Mouse (Mus musculus) CH12.LX (cell line): ENCODE measurements at regions not wholly inside any gene's neighbourhood (a gene's known extent, or its start where the extent isn't known, plus 50 kb on each side); places are given as distances from the start of the nearest gene placed in this dataset.

Source experiments
- DNase-seq: peaks from one replicate; pipeline ENCODE4 v3.0.0-alpha.2; 2013; ENCODE audit errors: extremely low read depth
- H3K27ac ChIP-seq: 2 replicates; pipeline ENCODE4 v1.5.1; 2012; ENCODE audit warnings: low read depth, mild to moderate bottlenecking, control low read depth, moderate library complexity; ENCODE audit not compliant: insufficient read depth
- H3K27me3 ChIP-seq: replicated peaks from 2 replicates; pipeline ENCODE3; 2012; ENCODE audit warnings: inconsistent platforms
- H3K36me3 ChIP-seq, 2 experiments: replicated peaks in 1 of 2; 2 replicates each; pipeline versions ENCODE3 to v1.6.1; 2012; ENCODE audit warnings: inconsistent platforms in 1 of 2, low read length in 1 of 2, mild to moderate bottlenecking in 1 of 2, mixed read lengths in 1 of 2, moderate library complexity in 1 of 2; ENCODE audit not compliant: control insufficient read depth in 1 of 2, insufficient read depth in 1 of 2
- H3K4me1 ChIP-seq, 2 experiments: 2 replicates each; pipeline ENCODE4 v1.6.1; 2012; ENCODE audit warnings: inconsistent platforms in 1 of 2, moderate library complexity in 1 of 2; ENCODE audit not compliant: insufficient read depth in 2 of 2, control insufficient read depth in 1 of 2
- H3K4me2 ChIP-seq: 2 replicates; pipeline ENCODE4 v1.6.1; 2012; ENCODE audit warnings: low read depth, mild to moderate bottlenecking, control low read depth; ENCODE audit not compliant: poor library complexity, insufficient read depth, severe bottlenecking
- H3K4me3 ChIP-seq, 3 experiments: fragments of 150-350 bp in 1 of 3; sonication (generic) in 1 of 3; replicated peaks in 1 of 3; 2 replicates each; pipeline versions ENCODE3 to v1.5.1; 2011 to 2012; ENCODE audit warnings: low read depth in 2 of 3, low read length in 2 of 3, mild to moderate bottlenecking in 2 of 3, moderate library complexity in 2 of 3, control low read depth in 1 of 3, improper control_type of control experiment in 1 of 3, inconsistent platforms in 1 of 3, mixed read lengths in 1 of 3; ENCODE audit not compliant: poor library complexity in 1 of 3
- H3K79me2 ChIP-seq: replicated peaks from 2 replicates; pipeline ENCODE4 v1.6.1; 2012; ENCODE audit warnings: mild to moderate bottlenecking, moderate library complexity; ENCODE audit not compliant: control insufficient read depth, poor library complexity, insufficient read depth, severe bottlenecking; ENCODE audit errors: extremely low read depth
- H3K9ac ChIP-seq: 2 replicates; pipeline ENCODE4 v1.6.1; 2012; ENCODE audit warnings: low read depth, mild to moderate bottlenecking, control low read depth, moderate library complexity; ENCODE audit not compliant: insufficient read depth
- H3K9me3 ChIP-seq: replicated peaks from 2 replicates; pipeline ENCODE3; 2012; ENCODE audit warnings: low read length, inconsistent platforms, mixed read lengths
- BHLHE40 ChIP-seq: IDR thresholded peaks from 2 replicates; pipeline ENCODE4 v1.6.1; 2011; ENCODE audit warnings: mild to moderate bottlenecking, low read depth, low read length, improper control_type of control experiment
- CHD2 ChIP-seq: IDR thresholded peaks from 2 replicates; pipeline ENCODE4 v1.6.1; 2011; ENCODE audit warnings: low read length, improper control_type of control experiment
- CTCF ChIP-seq, 2 experiments: IDR thresholded peaks in 1 of 2; conservative IDR thresholded peaks in 1 of 2; 2 replicates each; pipeline ENCODE4 v1.5.1; 2011 to 2012; ENCODE audit warnings: low read depth in 2 of 2, low read length in 2 of 2, improper control_type of control experiment in 1 of 2, inconsistent platforms in 1 of 2, mild to moderate bottlenecking in 1 of 2, moderate library complexity in 1 of 2
- E2F4 ChIP-seq: IDR thresholded peaks from 2 replicates; pipeline ENCODE4 v1.6.1; 2011; ENCODE audit warnings: low read depth, low read length, improper control_type of control experiment; ENCODE audit not compliant: insufficient replicate concordance
- ELF1 ChIP-seq: IDR thresholded peaks from 2 replicates; pipeline ENCODE4 v1.6.1; 2014; ENCODE audit warnings: low read depth, mild to moderate bottlenecking, inconsistent platforms, low read length, improper control_type of control experiment
- EP300 ChIP-seq: IDR thresholded peaks from 2 replicates; pipeline ENCODE4 v1.6.1; 2011; ENCODE audit warnings: low read length, improper control_type of control experiment
- HCFC1 ChIP-seq: IDR thresholded peaks from 2 replicates; pipeline ENCODE4 v1.6.1; 2012; ENCODE audit warnings: low read depth, mild to moderate bottlenecking, inconsistent platforms, low read length, improper control_type of control experiment
- IRF4 ChIP-seq: IDR thresholded peaks from 2 replicates; pipeline ENCODE4 v1.6.1; 2014; ENCODE audit warnings: low read depth, mild to moderate bottlenecking, inconsistent platforms, low read length, improper control_type of control experiment
- JUND ChIP-seq: conservative IDR thresholded peaks from 2 replicates; pipeline ENCODE4 v1.6.1; 2011; ENCODE audit warnings: low read depth, low read length, improper control_type of control experiment
- MAFK ChIP-seq: IDR thresholded peaks from 2 replicates; pipeline ENCODE4 v1.6.1; 2011; ENCODE audit warnings: low read length, improper control_type of control experiment; ENCODE audit not compliant: insufficient replicate concordance
- MAX ChIP-seq: IDR thresholded peaks from 2 replicates; pipeline ENCODE4 v1.6.1; 2011; ENCODE audit warnings: low read length, improper control_type of control experiment
- MEF2A ChIP-seq: IDR thresholded peaks from 2 replicates; pipeline ENCODE4 v1.6.1; 2014; ENCODE audit warnings: low read depth, mild to moderate bottlenecking, inconsistent platforms, low read length, improper control_type of control experiment, borderline replicate concordance
- MXI1 ChIP-seq: IDR thresholded peaks from 2 replicates; pipeline ENCODE4 v1.6.1; 2011; ENCODE audit warnings: mild to moderate bottlenecking, low read depth, low read length, improper control_type of control experiment
- NELFE ChIP-seq: IDR thresholded peaks from 2 replicates; pipeline ENCODE4 v1.6.1; 2011; ENCODE audit warnings: low read depth, low read length, improper control_type of control experiment
- NRF1 ChIP-seq: IDR thresholded peaks from 2 replicates; pipeline ENCODE4 v1.6.1; 2014; ENCODE audit warnings: low read depth, mild to moderate bottlenecking, inconsistent platforms, low read length, improper control_type of control experiment, moderate library complexity
- PAX5 ChIP-seq: IDR thresholded peaks from 2 replicates; pipeline ENCODE4 v1.6.1; 2012; ENCODE audit warnings: low read length, inconsistent platforms, mixed read lengths
- POLR2A ChIP-seq: IDR thresholded peaks from 2 replicates; pipeline ENCODE4 v1.6.1; 2011; ENCODE audit warnings: low read depth, mild to moderate bottlenecking, improper control_type of control experiment, low read length
- RAD21 ChIP-seq: IDR thresholded peaks from 2 replicates; pipeline ENCODE4 v1.6.1; 2011; ENCODE audit warnings: low read depth, mild to moderate bottlenecking, low read length, improper control_type of control experiment, moderate library complexity
- RCOR1 ChIP-seq: conservative IDR thresholded peaks from 2 replicates; pipeline ENCODE4 v1.6.1; 2012; ENCODE audit warnings: low read depth, mild to moderate bottlenecking, inconsistent platforms, low read length, improper control_type of control experiment
- SIN3A ChIP-seq: IDR thresholded peaks from 2 replicates; pipeline ENCODE4 v1.6.1; 2012; ENCODE audit warnings: low read length, improper control_type of control experiment, inconsistent platforms
- SMC3 ChIP-seq: IDR thresholded peaks from 2 replicates; pipeline ENCODE4 v1.6.1; 2011; ENCODE audit warnings: low read depth, low read length, improper control_type of control experiment
- TBP ChIP-seq: conservative IDR thresholded peaks from 2 replicates; pipeline ENCODE4 v1.6.1; 2011; ENCODE audit warnings: low read depth, low read length, improper control_type of control experiment
- TCF12 ChIP-seq: IDR thresholded peaks from 2 replicates; pipeline ENCODE4 v1.6.1; 2014; ENCODE audit warnings: low read depth, mild to moderate bottlenecking, inconsistent platforms, low read length, improper control_type of control experiment
- UBTF ChIP-seq: IDR thresholded peaks from 2 replicates; pipeline ENCODE4 v1.6.1; 2012; ENCODE audit warnings: low read depth, mild to moderate bottlenecking, inconsistent platforms, low read length, improper control_type of control experiment, moderate library complexity
- USF1 ChIP-seq: IDR thresholded peaks from 2 replicates; pipeline ENCODE4 v1.6.1; 2014; ENCODE audit warnings: low read depth, mild to moderate bottlenecking, inconsistent platforms, low read length, improper control_type of control experiment
- USF2 ChIP-seq: conservative IDR thresholded peaks from 2 replicates; pipeline ENCODE4 v1.6.1; 2011; ENCODE audit warnings: low read depth, low read length, improper control_type of control experiment
- ZC3H11A ChIP-seq: IDR thresholded peaks from 2 replicates; pipeline ENCODE4 v1.6.1; 2012; ENCODE audit warnings: low read depth, mild to moderate bottlenecking, inconsistent platforms, low read length, improper control_type of control experiment
- ZMIZ1 ChIP-seq: IDR thresholded peaks from 2 replicates; pipeline ENCODE4 v1.6.1; 2012; ENCODE audit warnings: low read depth, mild to moderate bottlenecking, inconsistent platforms, low read length, improper control_type of control experiment
- ZNF384 ChIP-seq: IDR thresholded peaks from 2 replicates; pipeline ENCODE4 v1.6.1; 2012; ENCODE audit warnings: low read depth, low read length, improper control_type of control experiment, inconsistent platforms
- dilution Hi-C: fragments of 300-500 bp; cut with MboI; formaldehyde crosslinking; loops from 2 replicates; pipeline ENCODE4 v1.14.3; 2020; ENCODE audit warnings: low sequenced_read_pairs; ENCODE audit not compliant: extremely low pct_unique_long_range_greater_than_20kb, extremely low pct_ligation_motif_present
- in situ Hi-C: fragments of 300-500 bp; cut with MboI; formaldehyde crosslinking; loops from 3 replicates; pipeline ENCODE4 v1.14.3; 2019; ENCODE audit warnings: low sequenced_read_pairs, low pct_ligation_motif_present, low pct_unique_long_range_greater_than_20kb, mixed read lengths

DNA sequence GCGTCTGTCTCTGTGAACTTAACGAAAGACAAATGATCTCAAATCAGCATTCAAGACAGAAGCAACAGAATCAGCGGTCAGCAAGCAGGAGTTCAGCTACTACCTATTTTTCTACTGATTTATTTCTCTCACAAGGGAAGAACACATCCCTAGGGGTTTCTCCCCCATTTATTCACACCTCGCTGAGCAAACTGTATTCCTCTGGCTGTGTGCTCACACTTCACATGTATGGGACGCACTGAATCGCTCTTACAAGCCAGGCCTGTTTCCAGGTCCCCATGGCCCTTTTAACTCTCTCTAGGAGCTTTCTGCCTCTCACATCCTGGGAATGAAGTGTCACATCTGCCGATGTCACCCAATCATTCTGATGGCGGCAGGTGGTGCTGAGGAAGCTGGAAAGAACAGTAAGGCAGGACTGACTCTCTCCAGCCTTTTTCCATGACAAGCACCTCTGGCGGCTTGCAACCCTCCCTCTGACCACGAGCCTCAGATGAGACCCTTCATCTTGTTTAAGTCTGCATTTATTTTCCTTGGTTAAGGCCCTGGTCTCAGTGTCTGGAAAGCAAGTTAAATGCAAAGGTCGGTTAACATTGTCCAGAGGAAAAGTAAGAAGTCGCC, 350.3 kb downstream of the 1500009L16Rik start:
- in situ Hi-C loops, result no loop called here
- no peak for DNase-seq
- H3K27me3 ChIP-seq, result no peaks in the 10 kb centered on the region
- H3K79me2 ChIP-seq, result no peaks in the 10 kb centered on the region
- no peak overlapping the region for H3K4me3 ChIP-seq
- peaks cover 7% of the 10 kb centered on the region for H3K9me3 ChIP-seq
- H3K9ac ChIP-seq, result no peak overlapping the region
- peaks cover 4 to 19% of the 10 kb centered on the region in 2 experiments for H3K4me1 ChIP-seq
- no peak overlapping the region for H3K4me2 ChIP-seq
- no peak for TF ChIP-seq USF2
- TF ChIP-seq CHD2, result no peak
- no peak for TF ChIP-seq MAX
- no peak for TF ChIP-seq NRF1
- no peak for TF ChIP-seq ELF1
- TF ChIP-seq POLR2A, result no peak
- TF ChIP-seq NELFE, result no peak
- no peak for TF ChIP-seq USF1
- TF ChIP-seq CTCF (conservative IDR thresholded peaks at IDR 0.05 in 1 of 2, IDR thresholded peaks at IDR 0.05 in 1 of 2; ENCODE audit: low read depth in 2 of 2, low read length in 2 of 2), result no peak
- no peak for TF ChIP-seq ZC3H11A
- TF ChIP-seq BHLHE40, result no peak
- no peak for TF ChIP-seq TCF12
- TF ChIP-seq PAX5, result no peak
- TF ChIP-seq ZMIZ1, result no peak
- no peak for TF ChIP-seq RAD21
- TF ChIP-seq IRF4, result no peak
- TF ChIP-seq MAFK, result no peak
- TF ChIP-seq HCFC1, result no peak
- TF ChIP-seq SIN3A, result no peak
- dilution Hi-C loops, result no loop called here
- no peaks in the 10 kb centered on the region for H3K36me3 ChIP-seq
- H3K27ac ChIP-seq, result no peak overlapping the region

DNA sequence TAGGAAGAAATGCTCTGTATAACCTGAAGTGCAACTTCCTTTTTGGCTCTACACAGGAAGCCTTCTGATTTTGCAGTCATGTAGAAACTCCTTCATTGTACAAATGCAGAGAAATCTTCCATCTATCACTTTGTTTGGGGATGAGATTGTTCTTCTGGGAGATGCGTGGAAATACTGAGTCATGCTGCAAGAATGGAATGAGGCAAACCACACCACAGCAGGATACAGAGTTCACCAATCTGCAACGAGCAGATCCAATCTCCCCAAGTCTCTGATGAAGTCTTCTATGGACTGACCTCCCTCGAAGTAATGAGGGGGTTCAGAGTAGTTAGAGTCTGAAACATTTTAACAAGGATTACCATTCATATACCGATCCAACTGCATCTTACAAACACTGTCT, 352.9 kb downstream of the 1500009L16Rik start:
- no peaks in the 10 kb centered on the region for H3K27me3 ChIP-seq
- H3K9ac ChIP-seq, result no peak overlapping the region
- dilution Hi-C loops, result no loop called here
- H3K4me2 ChIP-seq, result no peak overlapping the region
- peaks cover 6 to 27% of the 10 kb centered on the region in 2 experiments for H3K4me1 ChIP-seq
- DNase-seq, result no peak
- H3K27ac ChIP-seq, result no peak overlapping the region
- no peak for TF ChIP-seq MXI1
- TF ChIP-seq TBP, result no peak
- TF ChIP-seq BHLHE40, result no peak
- no peak for TF ChIP-seq PAX5
- no peak for TF ChIP-seq RCOR1
- no peak for TF ChIP-seq ZNF384
- no peak for TF ChIP-seq E2F4
- TF ChIP-seq USF1, result no peak
- no peak for TF ChIP-seq SIN3A
- TF ChIP-seq NRF1, result no peak
- no peak for TF ChIP-seq JUND
- TF ChIP-seq EP300, result no peak
- no peak for TF ChIP-seq MEF2A
- TF ChIP-seq RAD21, result no peak
- no peak for TF ChIP-seq CHD2
- TF ChIP-seq NELFE, result no peak
- TF ChIP-seq UBTF, result no peak
- no peak for TF ChIP-seq SMC3
- H3K4me3 ChIP-seq, result no peak overlapping the region
- in situ Hi-C loops, result no loop called here
- H3K36me3 ChIP-seq, result no peaks in the 10 kb centered on the region
- H3K9me3 ChIP-seq, result peaks cover 7% of the 10 kb centered on the region
- no peaks in the 10 kb centered on the region for H3K79me2 ChIP-seq
